Mouse (Mus musculus) ovary, postnatal 14 days (tissue): Measurements from ENCODE around the gene Gm13289.
"Not testable (repeated sequence)": the region's sequence is repeated elsewhere in the genome, so short reads cannot be mapped to it uniquely, and the experiment has no call there.

Source experiments
- DNase-seq: peaks from one replicate; pipeline ENCODE4 v3.0.0; 2022; ENCODE audit warnings: low spot score

Gene Gm13289

GRCm38 (mm10) chr4:88782335-88782734, 5.6 kb downstream of the Gm13289 start:
- not testable (repeated sequence) for DNase-seq

- not testable (repeated sequence) for DNase-seq
These were observed 8.7 kb downstream of the Gm13289 start, which contains the start of gene Gm13276 for GRCm38 (mm10) chr4:88785409-88785808. Gene Gm13276 (plus strand): TSS chr4:88785709.

- peak; percentile 42 for DNase-seq
These were observed 11.7 kb downstream of the Gm13289 start, which contains the start of gene Gm13277 for GRCm38 (mm10) chr4:88788402-88788801. Gene Gm13277 (plus strand): TSS chr4:88788632.

- not testable (repeated sequence) for DNase-seq
These were observed 14.5 kb downstream of the Gm13289 start, which contains the start of gene Gm13278 for GRCm38 (mm10) chr4:88791250-88791649. Gene Gm13278 (plus strand): TSS chr4:88791550.

DNA sequence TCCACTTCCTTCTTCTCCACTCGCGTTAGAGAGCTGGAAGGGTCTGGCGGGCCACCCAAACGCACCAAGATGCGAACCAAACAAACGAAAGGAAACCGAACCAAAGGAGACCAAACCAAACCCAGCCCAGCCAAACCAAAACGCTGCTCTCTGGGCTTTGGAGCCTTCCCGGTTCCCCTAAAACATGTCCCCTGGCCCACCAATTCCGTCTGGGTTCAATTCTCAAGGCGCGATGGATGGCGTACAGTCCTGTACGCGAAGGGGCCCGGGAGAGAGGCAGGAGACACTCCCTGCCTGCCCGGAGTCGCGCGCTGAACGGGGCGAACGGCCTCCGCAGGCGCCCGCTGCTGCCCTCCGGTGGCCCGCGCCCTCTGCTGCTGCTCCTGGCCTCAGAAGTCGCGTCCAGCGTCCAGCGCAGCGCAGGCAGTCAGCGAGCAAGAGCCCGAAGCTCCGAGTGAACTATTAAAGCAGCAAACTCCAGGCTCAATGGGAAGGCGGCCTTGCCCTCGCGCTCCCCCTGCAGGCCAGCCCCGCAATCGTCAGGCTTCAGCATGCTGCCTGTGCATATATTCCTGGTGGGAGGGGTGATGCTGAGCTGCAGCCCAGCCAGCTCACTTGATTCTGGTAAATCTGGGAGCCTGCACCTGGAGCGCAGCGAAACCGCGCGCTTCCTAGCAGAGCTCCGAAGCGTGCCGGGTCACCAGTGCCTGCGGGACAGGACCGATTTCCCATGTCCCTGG, 17.4 kb downstream of the Gm13289 start, which contains the start of gene Gm13275:
Gm13275 (plus strand) TSS at position 552 of the 740 bp plus-strand sequence.
- peak; percentile 73 for DNase-seq

DNA sequence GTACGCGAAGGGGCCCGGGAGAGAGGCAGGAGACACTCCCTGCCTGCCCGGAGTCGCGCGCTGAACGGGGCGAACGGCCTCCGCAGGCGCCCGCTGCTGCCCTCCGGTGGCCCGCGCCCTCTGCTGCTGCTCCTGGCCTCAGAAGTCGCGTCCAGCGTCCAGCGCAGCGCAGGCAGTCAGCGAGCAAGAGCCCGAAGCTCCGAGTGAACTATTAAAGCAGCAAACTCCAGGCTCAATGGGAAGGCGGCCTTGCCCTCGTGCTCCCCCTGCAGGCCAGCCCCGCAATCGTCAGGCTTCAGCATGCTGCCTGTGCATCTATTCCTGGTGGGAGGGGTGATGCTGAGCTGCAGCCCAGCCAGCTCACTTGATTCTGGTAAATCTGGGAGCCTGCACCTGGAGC, 20.4 kb downstream of the Gm13289 start, which contains the start of gene Gm13279:
Gm13279 (plus strand) TSS at position 301 of the 400 bp plus-strand sequence.
- DNase-seq: not testable (repeated sequence)

DNA sequence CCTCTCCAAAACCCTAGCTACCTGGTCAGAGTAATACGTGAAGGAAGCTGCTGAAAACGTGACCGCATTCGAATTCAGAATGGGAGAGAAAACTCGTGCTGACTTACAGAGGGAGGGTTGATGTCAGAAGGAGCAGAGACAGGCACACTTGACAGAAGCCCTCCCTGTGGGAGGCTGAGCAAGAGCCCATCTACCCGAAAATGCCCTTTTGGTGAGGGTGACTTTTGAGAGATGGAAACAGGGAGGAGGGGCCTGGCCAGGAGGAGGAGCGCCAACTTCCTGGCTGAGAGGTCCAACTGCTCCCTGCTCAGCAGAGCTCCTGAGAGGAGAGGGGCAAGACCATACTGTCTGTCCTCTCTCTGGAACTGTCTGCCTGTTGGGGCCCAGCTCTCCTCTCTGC, 22.6 kb downstream of the Gm13289 start, which contains the start of gene Gm13285:
Gm13285 (plus strand) TSS at position 301 of the 400 bp plus-strand sequence.
- DNase-seq: not testable (repeated sequence)

- not testable (repeated sequence) for DNase-seq
These were observed 26.2 kb downstream of the Gm13289 start, which contains the start of gene Gm13287 for GRCm38 (mm10) chr4:88802954-88803353. Gene Gm13287 (plus strand): TSS chr4:88803254.

DNA sequence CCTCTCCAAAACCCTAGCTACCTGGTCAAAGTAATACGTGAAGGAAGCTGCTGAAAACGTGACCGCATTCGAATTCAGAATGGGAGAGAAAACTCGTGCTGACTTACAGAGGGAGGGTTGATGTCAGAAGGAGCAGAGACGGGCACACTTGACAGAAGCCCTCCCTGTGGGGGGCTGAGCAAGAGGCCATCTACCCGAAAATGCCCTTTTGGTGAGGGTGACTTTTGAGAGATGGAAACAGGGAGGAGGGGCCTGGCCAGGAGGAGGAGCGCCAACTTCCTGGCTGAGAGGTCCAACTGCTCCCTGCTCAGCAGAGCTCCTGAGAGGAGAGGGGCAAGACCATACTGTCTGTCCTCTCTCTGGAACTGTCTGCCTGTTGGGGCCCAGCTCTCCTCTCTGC, 28.5 kb downstream of the Gm13289 start, which contains the start of gene Gm13288:
Gm13288 (plus strand) TSS at position 301 of the 400 bp plus-strand sequence.
- not testable (repeated sequence) for DNase-seq

DNA sequence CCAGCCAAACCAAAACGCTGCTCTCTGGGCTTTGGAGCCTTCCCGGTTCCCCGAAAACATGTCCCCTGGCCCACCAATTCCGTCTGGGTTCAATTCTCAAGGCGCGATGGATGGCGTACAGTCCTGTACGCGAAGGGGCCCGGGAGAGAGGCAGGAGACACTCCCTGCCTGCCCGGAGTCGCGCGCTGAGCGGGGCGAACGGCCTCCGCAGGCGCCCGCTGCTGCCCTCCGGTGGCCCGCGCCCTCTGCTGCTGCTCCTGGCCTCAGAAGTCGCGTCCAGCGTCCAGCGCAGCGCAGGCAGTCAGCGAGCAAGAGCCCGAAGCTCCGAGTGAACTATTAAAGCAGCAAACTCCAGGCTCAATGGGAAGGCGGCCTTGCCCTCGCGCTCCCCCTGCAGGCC, 29.0 kb downstream of the Gm13289 start:
- peak; percentile 6 for DNase-seq

DNA sequence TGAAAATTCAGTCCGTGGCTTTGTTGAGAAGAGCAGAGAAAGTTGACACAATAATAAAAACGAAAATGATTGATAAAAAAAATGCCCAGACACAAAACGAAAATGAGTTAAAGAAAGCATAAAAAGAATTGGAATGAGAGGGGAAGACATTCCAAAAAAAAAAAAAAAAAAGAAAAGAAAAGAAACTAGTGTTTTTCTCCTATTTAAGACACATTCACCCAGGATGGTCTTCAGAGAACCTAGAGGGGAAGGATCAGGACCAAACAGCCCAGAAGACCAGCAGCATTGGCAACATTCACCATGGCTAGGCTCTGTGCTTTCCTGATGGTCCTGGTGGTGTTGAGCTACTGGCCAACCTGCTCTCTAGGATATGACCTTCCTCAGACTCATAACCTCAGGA, 39.2 kb downstream of the Gm13289 start, which contains the start of gene Ifna7:
Ifna7 (plus strand) TSS at position 301 of the 400 bp plus-strand sequence.
- no peak for DNase-seq

DNA sequence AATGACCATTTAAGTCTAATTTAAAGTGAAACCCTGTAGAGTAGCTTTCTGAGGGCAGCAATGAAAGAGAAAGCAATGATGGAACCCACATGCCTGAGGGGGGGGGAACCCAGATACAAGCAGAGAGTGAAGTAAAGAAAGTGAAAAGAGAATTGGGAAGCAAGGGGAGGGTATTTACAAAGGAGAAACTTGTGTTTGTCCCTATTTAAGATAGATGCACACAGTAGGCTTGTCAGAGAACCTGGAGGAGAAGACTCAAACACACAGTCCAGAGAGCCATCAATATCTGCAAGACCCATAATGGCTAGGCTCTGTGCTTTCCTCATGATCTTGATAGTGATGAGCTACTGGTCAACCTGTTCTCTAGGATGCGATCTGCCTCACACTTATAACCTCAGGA, 42.9 kb downstream of the Gm13289 start, which contains the start of gene Ifna11:
Ifna11 (plus strand) TSS at position 301 of the 400 bp plus-strand sequence.
- no peak for DNase-seq

GRCm38 (mm10) chr4:88822995-88823394, 46.3 kb downstream of the Gm13289 start:
- no peak for DNase-seq
